Mouse (Mus musculus) stomach, postnatal 0 days (tissue): ENCODE results near the gene Car14.

Experiments used
- CTCF ChIP-seq: IDR thresholded peaks from 2 replicates; pipeline ENCODE4 v1.5.1; 2016; ENCODE audit warnings: antibody characterized with exemption, low read depth, mild to moderate bottlenecking, moderate library complexity
- EP300 ChIP-seq: optimal IDR thresholded peaks from 2 replicates; pipeline ENCODE3; 2016; ENCODE audit warnings: antibody characterized with exemption

DNA sequence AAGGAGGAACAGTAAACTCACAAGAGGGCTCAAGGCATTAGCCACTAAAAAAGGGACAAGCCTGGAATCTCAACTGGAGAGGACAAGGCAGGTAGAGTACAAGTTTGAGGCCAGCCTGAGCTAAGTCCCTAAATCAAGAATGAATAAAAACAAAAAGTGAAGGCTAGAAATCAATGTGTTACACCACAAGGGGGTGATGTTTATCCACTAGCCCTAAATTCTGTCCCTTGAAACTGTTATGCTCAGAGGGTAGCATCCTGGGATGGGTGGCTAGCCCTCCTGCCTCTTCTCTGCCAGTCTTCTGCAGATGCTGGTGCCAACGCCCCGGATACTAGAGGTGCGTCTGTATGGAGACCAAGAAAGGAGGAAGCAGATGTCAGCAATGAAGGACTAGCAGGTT is 44.2 kb downstream of the Car14 start:
- no peak for TF ChIP-seq EP300
- peak; percentile 59 for TF ChIP-seq CTCF
